Mouse (Mus musculus): Measurements from ENCODE around the gene Pptc7.

Gene Pptc7

DNA sequence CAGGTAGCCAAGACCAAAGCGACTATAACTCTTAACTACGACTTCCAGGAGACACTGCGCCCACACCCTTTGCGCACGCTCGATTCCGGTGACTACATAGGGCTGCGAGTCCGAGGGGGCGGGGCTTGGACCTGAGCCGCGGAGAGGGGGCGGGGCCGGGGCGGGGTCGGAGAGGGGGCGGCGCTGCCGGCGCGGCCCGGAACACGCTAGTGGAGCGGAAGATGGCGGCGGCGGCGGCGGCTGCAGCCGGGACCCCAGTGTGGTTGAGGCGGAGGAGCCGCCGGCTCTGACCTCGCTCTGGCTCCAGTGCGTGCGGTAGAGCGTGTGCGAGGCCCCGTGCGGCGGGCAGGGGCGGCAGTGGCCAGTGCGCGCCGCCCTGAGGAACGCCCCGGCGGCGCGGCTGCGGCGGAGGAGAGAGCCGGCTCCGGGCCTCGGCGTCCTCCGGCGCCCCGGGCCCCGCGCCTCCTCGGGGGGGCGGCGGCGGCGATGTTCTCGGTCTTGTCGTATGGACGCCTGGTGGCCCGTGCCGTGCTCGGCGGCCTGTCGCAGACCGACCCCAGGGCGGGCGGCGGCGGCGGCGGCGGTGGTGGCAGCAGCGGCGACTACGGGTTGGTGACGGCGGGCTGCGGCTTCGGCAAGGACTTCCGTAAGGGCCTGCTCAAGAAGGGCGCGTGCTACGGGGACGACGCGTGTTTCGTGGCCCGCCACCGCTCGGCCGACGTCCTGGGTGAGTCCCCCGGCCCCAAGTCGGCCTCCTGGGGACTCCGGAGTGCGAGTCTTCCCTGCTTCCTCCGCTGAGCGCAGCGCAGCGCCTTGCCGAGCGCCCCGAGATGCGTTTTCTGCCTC, at the start of gene Pptc7:
Pptc7 (plus strand) TSS at position 183 of the 846 bp plus-strand sequence.
- peak; percentile 92 for DNase-seq (ENCODE audit: low spot score)

- DNase-seq (ENCODE audit: low spot score) = no peak
These were observed 48.8 kb upstream of the Pptc7 start for GRCm38 (mm10) chr5:122235196-122235836.

DNA sequence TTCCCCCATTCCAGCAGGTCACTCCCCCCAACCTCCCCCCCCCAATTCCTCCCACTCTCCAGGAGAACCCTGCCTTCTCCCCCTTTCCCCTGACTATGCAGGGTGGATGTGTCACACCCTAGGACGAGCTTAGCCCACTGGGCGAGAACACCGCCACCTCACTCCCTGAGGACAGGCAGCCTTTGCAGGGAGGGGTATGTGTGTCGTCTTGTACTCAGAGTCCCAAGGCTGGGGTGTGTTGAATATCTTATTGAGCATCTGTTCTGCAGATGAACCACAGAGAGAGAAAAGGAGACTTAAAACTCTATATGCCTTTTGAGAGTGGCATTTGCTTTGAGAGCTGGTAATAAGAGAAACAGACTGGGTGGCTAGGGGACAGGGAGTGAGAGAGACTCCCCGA, 47.0 kb upstream of the Pptc7 start:
- DNase-seq (ENCODE audit: low spot score) = no peak

- DNase-seq (ENCODE audit: low spot score) = no peak
These were observed 44.5 kb upstream of the Pptc7 start for GRCm38 (mm10) chr5:122239618-122240017.

GRCm38 (mm10) chr5:122240521-122240920, 43.6 kb upstream of the Pptc7 start:
- no peak for DNase-seq (ENCODE audit: low spot score)

DNA sequence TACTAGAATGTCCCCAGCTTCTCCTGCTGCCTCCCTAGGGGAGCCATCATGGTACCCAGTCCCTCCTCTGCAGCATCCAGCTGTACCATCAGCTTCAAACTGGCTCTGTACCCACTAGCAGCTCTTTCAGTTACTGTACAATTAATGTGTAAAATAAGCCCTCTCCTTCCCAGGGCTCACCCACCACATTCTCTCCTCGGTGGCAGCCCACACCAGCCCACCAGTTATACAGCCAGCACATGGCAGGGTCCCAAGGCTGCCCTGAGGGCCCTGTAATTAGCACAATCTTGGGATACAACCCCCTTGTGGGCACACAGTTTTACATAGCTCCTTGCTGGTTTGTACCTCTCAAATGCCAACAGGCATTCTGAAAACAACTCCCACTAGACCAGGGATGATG, 43.2 kb upstream of the Pptc7 start:
- no peak for DNase-seq (ENCODE audit: low spot score)

DNA sequence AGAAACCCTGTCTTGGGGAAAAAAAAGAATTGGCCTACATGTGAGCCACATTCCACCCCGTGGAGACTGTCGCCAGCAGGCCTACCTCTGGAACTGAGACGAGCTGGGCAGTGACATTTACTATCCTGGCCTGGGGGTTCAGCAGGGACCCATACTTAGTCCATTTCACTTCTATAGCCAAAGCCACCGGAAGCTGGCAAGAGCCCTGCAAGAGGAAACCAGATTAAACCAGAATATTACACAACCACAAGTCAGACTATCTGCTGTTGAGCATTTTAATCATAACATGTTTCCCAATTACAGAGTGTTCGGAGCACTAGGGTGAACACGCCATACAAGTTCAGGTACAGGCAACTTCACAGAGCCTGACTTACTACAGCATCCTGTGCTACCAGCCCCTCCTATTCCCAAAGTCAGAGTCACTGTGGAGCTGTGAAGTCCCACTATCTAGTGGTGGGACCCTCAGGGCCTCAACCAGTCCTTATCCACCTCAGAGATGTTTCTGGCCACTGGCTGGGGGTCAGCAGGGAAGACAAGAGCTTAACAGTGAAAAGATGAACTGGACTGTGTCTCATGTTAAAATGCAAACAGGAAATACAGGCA, 41.5 kb upstream of the Pptc7 start:
- no peak for DNase-seq (ENCODE audit: low spot score)

- no peak for DNase-seq (ENCODE audit: low spot score)
These were observed 40.2 kb upstream of the Pptc7 start for GRCm38 (mm10) chr5:122243781-122244523.

DNA sequence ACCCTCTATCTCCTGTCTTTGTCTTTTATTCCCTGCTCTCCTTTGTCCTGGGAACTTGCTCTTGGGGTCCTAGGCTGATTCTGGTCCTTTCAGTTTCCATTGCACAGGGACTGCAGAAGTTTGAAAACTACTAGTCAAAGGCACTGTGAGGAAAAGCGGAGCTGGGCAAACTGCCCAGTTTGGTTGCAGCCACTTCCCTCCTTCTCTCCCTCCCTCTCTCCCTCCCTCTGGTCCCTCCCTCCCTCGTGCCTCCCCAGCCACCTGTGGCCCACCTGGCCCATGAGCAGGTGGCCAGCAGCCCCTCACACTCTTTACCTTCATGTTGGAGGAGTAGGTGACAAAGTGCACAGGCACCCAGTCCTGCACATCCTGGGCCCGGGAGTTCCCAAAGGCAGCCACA, 39.0 kb upstream of the Pptc7 start:
- DNase-seq (ENCODE audit: low spot score) = no peak

GRCm38 (mm10) chr5:122246547-122247167, 37.5 kb upstream of the Pptc7 start:
- no peak for DNase-seq (ENCODE audit: low spot score)

- no peak for DNase-seq (ENCODE audit: low spot score)
These were observed 36.6 kb upstream of the Pptc7 start for GRCm38 (mm10) chr5:122247529-122247928.

DNA sequence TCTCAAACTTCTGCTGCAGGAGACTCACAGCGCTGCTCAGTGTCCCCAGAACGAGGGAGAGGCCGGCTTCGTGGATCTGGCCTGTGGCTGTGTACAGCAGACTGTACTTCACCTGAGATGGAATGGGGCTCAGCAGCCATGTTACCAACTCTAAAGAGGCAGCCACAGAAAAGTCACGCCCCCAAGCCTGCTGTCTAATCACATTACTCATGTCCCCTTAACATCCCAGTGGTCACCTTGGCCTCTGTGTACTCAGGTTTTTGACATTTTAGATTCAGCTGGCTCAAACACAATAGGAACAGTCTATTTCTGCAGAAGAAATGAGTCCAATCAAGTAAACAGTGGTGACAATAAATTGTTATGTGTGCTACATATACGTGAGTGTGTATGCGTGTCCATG, 36.2 kb upstream of the Pptc7 start:
- no peak for DNase-seq (ENCODE audit: low spot score)

- no peak for DNase-seq (ENCODE audit: low spot score)
These were observed 34.9 kb upstream of the Pptc7 start for GRCm38 (mm10) chr5:122249281-122249680.

- no peak for DNase-seq (ENCODE audit: low spot score)
These were observed 32.1 kb upstream of the Pptc7 start for GRCm38 (mm10) chr5:122251895-122252606.

- DNase-seq (ENCODE audit: low spot score) = no peak
These were observed 26.0 kb upstream of the Pptc7 start for GRCm38 (mm10) chr5:122258027-122258741.

DNA sequence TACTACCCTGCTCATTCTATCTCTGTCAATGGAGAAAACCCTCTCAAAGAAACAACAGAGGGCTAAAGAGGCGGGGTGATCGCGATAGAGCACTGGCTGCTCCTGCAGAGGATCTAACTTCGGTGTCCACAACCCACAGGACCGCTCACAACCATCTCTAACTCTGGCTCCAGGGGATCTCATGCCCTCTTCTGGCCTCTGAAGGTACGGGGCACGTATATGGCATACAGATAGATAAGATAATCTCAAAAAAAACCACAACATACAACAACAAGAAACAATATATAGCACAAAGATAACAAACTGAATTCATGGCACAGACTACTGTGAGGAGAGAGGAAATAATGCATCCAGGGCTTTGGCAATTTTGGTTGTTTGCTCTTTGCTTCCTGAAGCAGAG, 22.1 kb upstream of the Pptc7 start:
- DNase-seq (ENCODE audit: low spot score) = no peak

DNA sequence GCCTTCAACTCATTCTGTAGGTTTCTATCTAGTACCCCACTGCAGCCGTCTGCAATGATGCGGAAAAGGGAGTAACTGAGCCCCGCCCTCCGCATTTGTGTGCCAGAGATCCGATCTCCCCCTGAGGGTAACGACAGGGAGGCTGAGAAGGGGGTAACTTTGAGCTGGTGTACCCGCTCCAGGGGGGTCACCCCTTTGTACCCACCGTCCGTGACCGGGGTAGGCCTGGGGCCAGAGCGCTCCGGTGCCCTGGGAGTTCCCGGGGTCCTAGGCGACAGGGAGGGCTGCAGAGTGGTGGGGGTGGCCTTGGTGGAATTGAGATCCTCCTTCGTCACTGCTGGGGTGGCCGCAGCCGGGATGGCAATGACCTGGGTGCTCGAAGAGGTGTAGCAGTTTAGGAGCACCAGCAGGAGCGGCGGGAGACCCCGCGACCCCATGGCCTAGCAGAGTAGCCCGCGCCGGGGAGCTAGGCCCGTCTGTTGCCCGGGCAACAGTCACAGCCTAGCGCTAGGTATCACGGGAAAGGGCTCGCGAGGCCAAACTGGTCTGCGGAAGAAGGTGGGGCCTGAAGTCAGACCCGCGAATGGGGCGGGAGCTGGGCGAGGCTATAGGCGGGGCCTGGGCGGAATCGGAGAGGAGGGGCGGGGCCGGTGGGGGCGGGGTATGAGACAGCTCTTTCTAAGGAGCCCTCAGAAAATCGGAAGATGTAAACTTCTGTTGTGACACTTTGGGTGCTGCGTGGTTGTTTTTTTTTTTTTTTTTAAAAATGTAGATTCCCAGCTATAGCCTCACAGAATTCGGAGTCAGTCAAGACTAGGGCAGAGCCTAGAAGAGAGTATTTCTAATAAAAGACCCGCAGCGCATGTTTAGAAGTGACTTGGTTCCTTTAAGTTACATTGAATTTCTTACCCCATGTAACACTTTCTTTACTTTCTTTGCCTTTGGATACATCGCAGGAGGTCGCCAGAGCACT, 19.9 kb upstream of the Pptc7 start, which contains the start of gene Tctn1:
Tctn1 (minus strand) TSS at position 528 of the 973 bp plus-strand sequence.
- DNase-seq (ENCODE audit: low spot score) = peak; percentile 92

DNA sequence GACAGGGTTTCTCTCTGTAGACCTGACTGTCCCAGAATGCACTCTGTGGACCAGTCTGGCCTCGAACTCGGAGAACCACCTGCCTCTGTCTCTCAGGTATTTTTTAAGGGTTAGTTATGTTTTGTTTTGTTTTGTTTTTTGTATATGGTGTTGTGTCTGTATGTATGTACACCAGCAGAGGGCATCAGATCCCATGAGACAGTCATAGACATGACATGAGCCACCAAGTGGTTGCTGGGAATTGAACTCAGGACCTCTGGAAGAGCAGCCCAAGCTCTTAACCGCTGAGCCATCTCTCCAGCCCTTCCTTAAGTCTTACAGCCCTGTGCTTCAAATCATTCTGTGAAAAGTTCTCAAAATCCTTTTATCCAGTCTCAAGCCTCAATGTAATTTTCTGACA, 19.0 kb upstream of the Pptc7 start:
- no peak for DNase-seq (ENCODE audit: low spot score)

GRCm38 (mm10) chr5:122265942-122266341, 18.2 kb upstream of the Pptc7 start:
- DNase-seq (ENCODE audit: low spot score) = no peak

Data from lung, postnatal 25 days (tissue).